Mouse (Mus musculus) neural tube, embryonic 11.5 days (tissue): ENCODE data around the gene Ltbp3. TPM values are rescaled to one million over a fixed set of nuclear protein-coding genes. Genes with fewer than 3 reads are reported as not detected.

Experiments
- ATAC-seq: fragments of 200-750 bp; cut with Nextera tagmentation; 2 replicates; pipeline ENCODE4 v1.8.0; 2017; ENCODE audit warnings: moderate number of reproducible peaks, mild to moderate bottlenecking, moderate TSS enrichment, moderate library complexity; ENCODE audit not compliant: insufficient read depth, low FRiP score, low TSS enrichment
- DNase-seq: peaks from one replicate; pipeline ENCODE4 v3.0.0-alpha.2; 2015; ENCODE audit warnings: low spot score
- H3K27ac ChIP-seq: fragments of 300-500 bp; sonication (generic); 2 replicates; pipeline ENCODE4 v1.5.1; 2014; ENCODE audit warnings: low read depth, mild to moderate bottlenecking, low read length
- H3K27me3 ChIP-seq: fragments of 300-500 bp; sonication (generic); 2 replicates; pipeline ENCODE4 v1.6.1; 2014; ENCODE audit warnings: mild to moderate bottlenecking, low read length, mixed read lengths; ENCODE audit not compliant: control insufficient read depth, insufficient read depth
- H3K36me3 ChIP-seq: fragments of 300-500 bp; sonication (generic); 2 replicates; pipeline ENCODE4 v1.6.1; 2014; ENCODE audit warnings: mild to moderate bottlenecking, low read length, moderate library complexity, mixed read lengths; ENCODE audit not compliant: control insufficient read depth, insufficient read depth
- H3K4me1 ChIP-seq: fragments of 300-500 bp; sonication (generic); 2 replicates; pipeline ENCODE4 v1.6.1; 2014; ENCODE audit warnings: low read length, mixed read lengths; ENCODE audit not compliant: control insufficient read depth, insufficient read depth
- H3K4me2 ChIP-seq: fragments of 300-500 bp; sonication (generic); 2 replicates; pipeline ENCODE4 v1.6.1; 2014; ENCODE audit warnings: low read depth, mild to moderate bottlenecking, moderate library complexity
- H3K4me3 ChIP-seq: fragments of 300-500 bp; sonication (generic); 2 replicates; pipeline ENCODE4 v1.5.1; 2014; ENCODE audit warnings: low read depth, low read length
- H3K9ac ChIP-seq: fragments of 300-500 bp; sonication (generic); 2 replicates; pipeline ENCODE4 v1.6.1; 2014; ENCODE audit warnings: mild to moderate bottlenecking, low read length
- H3K9me3 ChIP-seq: fragments of 300-500 bp; sonication (generic); 2 replicates; pipeline ENCODE4 v1.6.1; 2016; ENCODE audit warnings: low read length; ENCODE audit not compliant: control insufficient read depth
- WGBS: fragments of 180-500 bp; shearing (Covaris S2); extraction: QIAGEN DNeasy Blood & Tissue Kit; methylation state at CpG from one replicate; pipeline ENCODE4 v1.1.7; 2014; 5-methylcytosine and 5-hydroxymethylcytosine counted together
- polyA plus RNA-seq: library from polyadenylated mRNA; unstranded; fragments of >200 nt; fragmentation: Nextera tagmentation; extraction: Ambion mirVana; gene quantifications from 2 replicates; pipeline ENCODE4 v1.2.1, GENCODE M21; 2014

The Ltbp3 gene
- polyA plus RNA-seq, 1 experiment from 2014 or later = 5.2 TPM

DNA sequence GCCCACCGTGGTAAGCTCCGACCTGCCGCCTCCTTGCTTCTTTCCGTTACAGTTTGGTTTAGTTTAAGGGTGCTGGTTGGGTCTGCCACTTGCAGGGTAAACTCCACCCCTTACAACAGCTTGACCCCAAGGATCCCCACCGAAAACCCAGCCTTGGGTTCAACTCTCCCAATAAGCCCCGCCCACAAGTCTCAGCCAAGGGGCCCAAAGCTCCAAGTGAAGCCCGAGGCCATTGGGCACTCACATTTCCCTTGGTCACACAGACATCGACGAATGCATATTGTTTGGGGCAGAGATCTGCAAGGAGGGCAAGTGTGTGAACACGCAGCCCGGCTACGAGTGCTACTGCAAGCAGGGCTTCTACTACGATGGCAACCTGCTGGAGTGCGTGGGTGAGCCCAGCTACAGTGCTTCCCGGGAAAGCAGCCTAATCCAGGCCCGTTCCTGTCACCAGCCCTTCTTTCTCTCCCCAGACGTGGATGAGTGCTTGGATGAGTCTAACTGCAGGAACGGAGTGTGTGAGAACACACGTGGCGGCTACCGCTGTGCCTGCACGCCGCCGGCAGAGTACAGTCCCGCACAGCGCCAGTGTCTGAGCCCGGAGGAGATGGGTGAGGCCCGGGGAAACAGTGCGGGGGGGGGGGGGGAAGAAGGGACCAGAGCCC, 15.7 kb downstream of the Ltbp3 start:
- peaks cover 38% of the 10 kb centered on the region for H3K27me3 ChIP-seq
- whole genome bisulfite sequencing = 6% methylated on average over 27 of the region's 29 CpGs
- H3K9ac ChIP-seq = peak overlapping the region; percentile 18
- ATAC-seq = no peak
- peak overlapping the region; percentile 31 for H3K4me2 ChIP-seq
- peaks cover 24% of the 10 kb centered on the region for H3K36me3 ChIP-seq
- no peaks in the 10 kb centered on the region for H3K9me3 ChIP-seq
- DNase-seq = peak; percentile 44
- H3K4me1 ChIP-seq = peaks cover 12% of the 10 kb centered on the region; the same call in 1 of the 2 replicates
- peak overlapping the region; percentile 25 for H3K4me3 ChIP-seq
- H3K27ac ChIP-seq = no peak overlapping the region

DNA sequence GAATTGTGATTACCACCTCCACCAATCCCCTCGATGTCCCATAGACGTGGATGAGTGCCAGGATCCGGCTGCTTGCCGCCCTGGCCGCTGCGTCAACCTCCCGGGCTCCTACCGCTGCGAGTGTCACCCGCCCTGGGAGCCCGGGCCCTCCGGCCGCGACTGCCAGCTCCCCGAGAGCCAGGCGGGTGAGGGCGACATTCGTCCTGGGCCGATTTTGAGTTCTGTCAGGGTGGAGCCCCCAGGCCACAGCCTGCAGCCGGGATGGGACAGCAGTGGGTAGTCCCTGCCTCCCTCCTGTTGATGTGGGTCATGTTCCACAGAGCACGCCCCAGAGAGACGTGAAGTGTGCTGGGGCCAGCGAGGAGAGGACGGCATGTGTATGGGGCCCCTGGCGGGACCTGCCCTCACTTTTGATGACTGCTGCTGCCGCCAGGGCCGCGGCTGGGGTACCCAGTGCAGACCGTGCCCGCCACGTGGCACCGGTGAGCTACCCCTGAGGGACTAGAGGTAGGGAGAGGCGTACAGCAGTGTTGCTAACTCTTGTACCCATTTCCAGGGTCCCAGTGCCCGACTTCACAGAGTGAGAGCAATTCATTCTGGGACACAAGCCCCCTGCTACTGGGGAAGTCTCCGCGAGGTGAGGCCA, 16.4 kb downstream of the Ltbp3 start:
- Histone ChIP-seq H3K36me3 (peaks cover 26% of the 10 kb centered on the region), H3K27ac (no peak overlapping the region), H3K4me2 (peak overlapping the region; percentile 31), H3K4me1 (peaks cover 10% of the 10 kb centered on the region; the same call in 1 of the 2 replicates), H3K27me3 (peaks cover 32% of the 10 kb centered on the region), H3K9ac (peak overlapping the region; percentile 18; the same call in 1 of the 2 replicates), H3K9me3 (no peaks in the 10 kb centered on the region), H3K4me3 (peak overlapping the region; percentile 25)
- WGBS = 14% methylated on average over 33 of the region's 36 CpGs
- no peak for ATAC-seq
- no peak for DNase-seq

DNA sequence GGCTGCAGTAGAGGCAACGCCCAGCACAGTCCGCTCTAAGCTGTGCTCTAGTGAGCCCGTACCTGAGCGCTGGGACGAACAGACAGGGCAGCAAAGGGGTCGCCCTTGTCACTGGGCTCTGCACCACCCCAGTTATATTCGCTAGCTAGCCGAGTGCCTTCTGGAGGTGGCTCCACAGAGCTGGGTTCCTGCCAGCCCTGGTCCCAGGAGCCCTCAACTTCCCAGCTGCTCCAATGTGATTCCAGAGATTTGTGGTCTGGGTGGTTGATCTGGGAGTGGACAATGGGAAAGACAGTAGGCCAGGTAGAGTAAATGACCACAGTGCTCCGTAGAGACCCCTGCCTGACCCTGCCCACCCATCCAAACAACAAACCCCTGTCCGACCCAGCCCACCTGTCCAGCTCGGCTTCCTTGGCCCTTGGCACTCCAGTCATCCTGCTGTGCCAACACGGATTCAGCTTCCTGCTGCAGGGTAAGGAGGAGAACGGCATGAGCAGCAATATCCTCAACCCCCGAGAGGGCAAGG, 18.2 kb downstream of the Ltbp3 start:
- Histone ChIP-seq H3K36me3 (peaks cover 30% of the 10 kb centered on the region), H3K4me3 (no peak overlapping the region), H3K4me2 (no peak overlapping the region), H3K27me3 (peaks cover 20% of the 10 kb centered on the region), H3K27ac (no peak overlapping the region), H3K4me1 (peaks cover 10% of the 10 kb centered on the region; the same call in 1 of the 2 replicates), H3K9ac (no peak overlapping the region), H3K9me3 (no peaks in the 10 kb centered on the region)
- DNase-seq (no peak), ATAC-seq (no peak)
- 91% methylated on average over 14 of the region's 14 CpGs for WGBS

- Histone ChIP-seq H3K27me3 (no peaks in the 10 kb centered on the region; the same call in 1 of the 2 replicates), H3K4me1 (no peaks in the 10 kb centered on the region), H3K4me3 (no peak overlapping the region), H3K4me2 (no peak overlapping the region), H3K36me3 (peaks cover 38% of the 10 kb centered on the region), H3K27ac (no peak overlapping the region), H3K9ac (no peak overlapping the region), H3K9me3 (no peaks in the 10 kb centered on the region)
- WGBS = 94% methylated on average over 6 of the region's 6 CpGs
- ATAC-seq = no peak
- DNase-seq = no peak
Measured at GRCm38 (mm10) chr19:5763163-5763562, 22.5 kb downstream of the Ltbp3 start.

DNA sequence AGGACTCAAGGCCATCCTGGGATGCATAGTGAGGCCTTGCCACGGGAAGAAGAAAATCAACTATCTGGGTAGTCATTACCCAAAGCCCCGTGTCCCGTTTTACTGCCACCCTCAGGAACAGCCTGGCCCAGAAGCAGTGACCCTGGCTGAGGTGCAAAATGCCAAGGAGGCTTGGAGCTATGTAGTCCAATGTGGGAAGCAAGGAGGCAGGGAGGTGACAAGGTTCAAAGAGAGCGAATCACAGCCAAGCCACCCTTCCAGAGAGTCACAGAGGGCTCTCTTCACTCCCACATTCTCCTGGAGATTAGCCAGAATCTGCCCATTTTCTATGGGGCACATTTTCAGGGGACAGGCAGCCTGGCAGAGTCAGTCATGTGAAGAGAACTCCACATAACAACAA, 26.6 kb downstream of the Ltbp3 start:
- 86% methylated on average over 4 of the region's 4 CpGs for WGBS
- DNase-seq = no peak
- no peak overlapping the region for H3K4me2 ChIP-seq
- ATAC-seq = no peak
- no peaks in the 10 kb centered on the region for H3K27me3 ChIP-seq
- no peak overlapping the region for H3K9ac ChIP-seq
- H3K4me3 ChIP-seq = no peak overlapping the region
- H3K36me3 ChIP-seq = peaks cover 22% of the 10 kb centered on the region
- no peak overlapping the region for H3K27ac ChIP-seq
- no peaks in the 10 kb centered on the region for H3K9me3 ChIP-seq
- peaks cover 10% of the 10 kb centered on the region for H3K4me1 ChIP-seq

- 58% methylated on average over 9 of the region's 9 CpGs for WGBS
- peak overlapping the region; percentile 87 for H3K4me3 ChIP-seq
- peaks cover 10% of the 10 kb centered on the region for H3K4me1 ChIP-seq
- H3K9ac ChIP-seq = peak overlapping the region; percentile 85
- H3K9me3 ChIP-seq = no peaks in the 10 kb centered on the region
- DNase-seq = no peak
- peaks cover 9% of the 10 kb centered on the region for H3K36me3 ChIP-seq
- no peak for ATAC-seq
- H3K4me2 ChIP-seq = peak overlapping the region; percentile 84
- H3K27ac ChIP-seq = peak overlapping the region; percentile 49; the same call in 1 of the 2 replicates
- H3K27me3 ChIP-seq = no peaks in the 10 kb centered on the region
Measured at GRCm38 (mm10) chr19:5770311-5770710, 29.6 kb downstream of the Ltbp3 start.

- WGBS = 1% methylated on average over 63 of the region's 64 CpGs
- peak within 1 kb of the TSS; percentile 84 for H3K4me2 ChIP-seq
- ATAC-seq (peak; percentile 97), DNase-seq (peak; percentile 94)
- H3K27ac ChIP-seq = peak within 1 kb of the TSS; percentile 49; the same call in 1 of the 2 replicates
- peak within 1 kb of the TSS; percentile 87 for H3K4me3 ChIP-seq
- no peaks in the 10 kb centered on the region for H3K27me3 ChIP-seq
- H3K9me3 ChIP-seq = no peaks in the 10 kb centered on the region
- peaks cover 10% of the 10 kb centered on the region for H3K4me1 ChIP-seq
- peaks cover 6% of the 10 kb centered on the region for H3K36me3 ChIP-seq
- H3K9ac ChIP-seq = peak within 1 kb of the TSS; percentile 85
Measured at GRCm38 (mm10) chr19:5770925-5771860, 30.5 kb downstream of the Ltbp3 start, which contains the start of gene Scyl1. TSS of gene Scyl1 (minus strand) at chr19:5771419.

DNA sequence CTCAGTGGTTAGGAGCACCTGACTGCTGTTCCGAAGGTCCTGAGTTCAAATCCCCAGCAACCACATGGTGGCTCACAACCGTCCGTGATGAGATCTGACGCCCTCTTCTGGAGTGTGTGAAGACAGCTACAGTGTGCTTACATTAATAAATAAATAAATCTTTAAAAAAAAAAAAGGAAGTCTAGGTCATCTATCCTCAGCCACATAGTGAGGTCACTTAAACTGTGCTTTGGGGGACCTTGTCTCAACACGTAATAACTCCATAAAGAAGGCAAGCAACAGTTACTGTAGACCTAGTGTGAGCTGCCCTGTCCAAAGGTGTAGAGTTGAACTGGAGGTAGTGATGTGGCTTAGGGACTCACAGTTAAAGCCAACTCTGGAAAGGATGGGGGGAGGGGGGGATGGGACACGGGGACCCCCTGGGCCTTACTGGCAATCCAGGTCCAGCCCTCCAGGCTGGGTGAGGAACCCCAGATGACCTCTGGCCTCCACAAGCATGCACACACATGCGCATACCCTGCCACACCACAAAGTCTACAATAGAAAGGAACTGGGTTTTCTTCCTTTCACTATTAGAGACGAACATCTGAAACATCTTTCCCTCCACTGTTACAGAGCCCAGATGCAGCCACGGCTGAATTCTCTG, 36.8 kb downstream of the Ltbp3 start:
- ATAC-seq = no peak

More for the DNA sequence above, 36.8 kb downstream of the Ltbp3 start:
- Histone ChIP-seq H3K36me3 (no peaks in the 10 kb centered on the region), H3K4me2 (no peak overlapping the region), H3K9me3 (no peaks in the 10 kb centered on the region), H3K27me3 (no peaks in the 10 kb centered on the region), H3K4me3 (no peak overlapping the region), H3K4me1 (no peaks in the 10 kb centered on the region), H3K27ac (no peak overlapping the region), H3K9ac (no peak overlapping the region)
- 79% methylated on average over 9 of the region's 9 CpGs for WGBS
- no peak for DNase-seq
